Mouse (Mus musculus): ENCODE measurements around the gene Bri3bp. TPM values are rescaled to one million over a fixed set of nuclear protein-coding genes. Genes with fewer than 3 reads are reported as not detected.

The Bri3bp gene
- 5.3 and 15.0 TPM in 2 replicates for polyA plus RNA-seq (2012; rRNA removed; ENCODE audit: low replicate concordance)

DNA sequence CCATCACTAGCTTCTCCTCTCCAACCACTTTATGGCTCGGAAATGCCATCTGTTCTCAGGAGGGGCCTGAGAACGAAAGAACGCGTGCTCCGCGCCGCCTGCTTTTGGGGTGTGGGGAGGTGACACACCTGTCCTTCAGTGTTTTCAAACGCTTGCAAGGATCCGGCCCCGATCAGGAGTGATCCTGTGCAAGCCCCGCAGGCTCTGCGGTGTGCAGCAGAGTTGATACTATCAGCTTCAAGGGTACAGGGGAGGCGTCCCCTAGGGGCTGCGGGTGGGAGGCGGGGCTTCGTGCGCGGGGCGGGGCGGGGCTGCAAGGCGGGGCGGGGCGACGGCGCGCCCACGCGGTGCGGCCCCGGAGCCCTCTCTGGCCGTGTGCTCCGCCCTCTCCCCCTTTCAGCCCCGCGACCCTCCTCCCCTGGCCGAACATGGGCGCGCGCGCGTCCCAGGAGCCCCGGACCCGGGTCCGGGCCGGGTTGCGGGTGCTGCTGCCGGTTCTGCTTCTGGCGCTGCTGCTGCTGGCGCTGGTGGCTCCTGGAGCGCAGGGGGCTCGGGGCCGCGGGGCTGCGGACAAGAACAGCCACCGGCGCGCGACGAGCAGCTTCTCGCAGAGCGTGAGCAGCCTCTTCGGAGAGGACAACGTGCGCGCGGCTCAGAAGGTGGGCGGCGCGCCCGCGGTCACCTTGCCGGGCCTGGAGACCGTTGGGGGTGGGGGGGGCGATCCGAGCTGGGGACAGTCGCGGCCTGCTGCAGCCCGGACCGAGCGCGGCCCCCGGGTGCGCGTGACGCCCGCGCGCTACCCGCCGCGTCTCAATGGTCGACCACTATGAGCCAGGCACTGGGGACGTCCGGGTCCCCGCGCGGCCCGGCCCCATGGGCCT is at the start of gene Bri3bp:
Gene Bri3bp, plus strand, starts transcription at position 335 of the 881 bp plus-strand sequence.

DNA sequence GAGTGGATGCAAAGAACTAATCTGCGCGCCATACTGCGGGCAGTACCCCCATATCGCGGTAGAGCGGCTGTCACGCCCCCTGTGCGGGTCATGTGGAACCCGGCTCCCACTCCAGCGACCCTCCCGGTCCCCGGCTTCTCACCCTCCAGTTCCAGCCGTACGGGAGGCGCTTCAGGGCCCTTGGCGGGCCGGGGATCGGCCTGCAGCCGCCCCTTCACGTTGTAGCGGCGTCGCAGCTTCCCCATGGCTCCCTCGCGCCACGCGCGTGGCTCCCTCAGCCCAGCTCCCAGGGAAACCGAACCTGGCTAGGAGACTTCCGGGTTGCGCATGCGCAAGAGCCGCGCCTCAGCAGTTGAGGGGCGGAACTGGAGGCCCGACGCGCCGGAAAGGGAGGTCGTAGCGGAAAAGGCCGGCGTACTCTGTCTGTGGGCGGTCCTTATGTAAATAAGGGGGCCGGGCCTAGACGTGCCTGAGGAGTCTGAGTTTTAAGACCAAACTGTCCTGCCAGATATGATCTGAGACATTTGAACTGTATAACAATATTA is 7.5 kb upstream of the Bri3bp start, which contains the start of gene Dhx37:
Gene Dhx37, minus strand, starts transcription at position 329 of the 545 bp plus-strand sequence.

DNA sequence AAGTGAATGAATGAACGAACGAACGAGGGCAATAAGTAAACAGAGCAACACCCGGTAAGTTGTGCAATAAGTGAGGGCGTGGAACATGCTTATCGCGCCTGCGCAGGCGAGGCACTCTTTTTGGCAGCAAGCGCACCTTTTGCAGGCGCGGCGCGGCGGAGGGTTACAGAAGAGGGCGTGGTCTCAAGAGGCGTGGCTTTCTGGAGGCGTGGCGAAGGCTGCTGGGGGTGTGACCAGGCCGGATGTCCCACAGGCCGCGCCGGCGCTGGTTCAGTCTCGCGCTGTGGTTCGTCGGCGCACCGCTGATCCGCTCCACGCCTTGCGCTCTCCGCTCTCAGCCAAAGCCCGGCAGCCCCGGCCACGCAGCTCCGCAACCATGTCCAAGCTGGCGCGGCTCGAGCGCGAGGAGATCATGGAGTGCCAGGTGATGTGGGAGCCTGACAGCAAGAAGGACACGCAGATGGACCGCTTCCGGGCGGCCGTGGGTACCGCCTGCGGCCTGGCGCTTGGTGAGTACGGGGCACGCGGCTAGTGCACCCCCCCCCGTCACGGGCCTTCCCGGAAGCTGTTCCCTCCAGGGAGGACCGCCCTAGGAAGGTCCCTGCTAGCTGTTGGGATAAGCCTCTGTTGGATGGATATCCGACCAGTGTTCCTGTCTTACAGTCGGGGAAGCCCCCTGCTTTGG is 34.4 kb downstream of the Bri3bp start, which contains the start of gene Aacs:
Gene Aacs, plus strand, starts transcription at position 214 of the 685 bp plus-strand sequence.

Other genes starting within 250 kb of the Bri3bp start
- gene Scarb1, start 100.5 kb upstream of the Bri3bp start, polyA plus RNA-seq (2012; rRNA removed; ENCODE audit: low replicate concordance), result 208 and 322 TPM in 2 replicates
- gene Gm10382, start 52.2 kb upstream of the Bri3bp start, polyA plus RNA-seq (2012; rRNA removed; ENCODE audit: low replicate concordance), result 0.13 and 0.16 TPM in 2 replicates
- gene Ubc, start 51.4 kb upstream of the Bri3bp start, polyA plus RNA-seq (2012; rRNA removed; ENCODE audit: low replicate concordance), result 1,193 and 1,924 TPM in 2 replicates
- gene Dhx37, start 7.4 kb upstream of the Bri3bp start, polyA plus RNA-seq (2012; rRNA removed; ENCODE audit: low replicate concordance), result 23.3 and 41.8 TPM in 2 replicates
- gene Aacs, start 34.2 kb downstream of the Bri3bp start, polyA plus RNA-seq (2012; rRNA removed; ENCODE audit: low replicate concordance), result 248 and 272 TPM in 2 replicates
- gene Tmem132b, start 90.2 kb downstream of the Bri3bp start, polyA plus RNA-seq (2012; rRNA removed; ENCODE audit: low replicate concordance), result 0.09 and 0.10 TPM in 2 replicates